Mouse (Mus musculus): Measurements from ENCODE around the gene Rtn4r. TPM values are rescaled to one million over a fixed set of nuclear protein-coding genes. Genes with fewer than 3 reads are reported as not detected.

Rtn4r gene
- total and polyA plus RNA-seq, 2 experiments from 2014 or later: 1.5 to 1.9 TPM

DNA sequence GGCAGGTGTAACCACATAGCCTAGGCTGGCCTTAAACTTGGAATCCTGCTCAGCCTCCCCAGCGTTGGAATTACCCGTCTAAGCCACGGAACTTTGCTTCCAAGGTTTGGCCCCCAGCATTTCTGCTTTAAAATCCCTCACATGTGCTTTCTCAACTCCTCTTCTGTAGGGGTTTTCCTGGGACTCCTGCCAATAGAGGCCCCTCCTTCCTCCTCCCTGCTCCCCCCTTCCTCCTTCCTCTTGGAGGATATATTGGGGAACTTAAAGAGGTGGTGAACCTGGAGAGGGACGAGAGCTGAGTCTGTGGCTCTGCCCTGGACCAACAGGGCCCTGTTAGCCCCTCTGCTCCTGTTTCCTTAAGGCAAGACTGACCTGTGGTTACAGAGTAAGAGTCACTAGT, 2.8 kb downstream of the Rtn4r start:
- Histone ChIP-seq H3K4me2 (ENCODE audit: low read depth, low read length) (no peak overlapping the region), H3K36me3 (replicated peaks; ENCODE audit: control insufficient read depth, insufficient read depth, low read length) (no peaks in the 10 kb centered on the region), H3K27me3 (ENCODE audit: control insufficient read depth, insufficient read depth, low read length) (peaks cover 39% of the 10 kb centered on the region), H3K9me3 (replicated peaks; ENCODE audit: control insufficient read depth, low read length) (no peaks in the 10 kb centered on the region), H3K27ac (ENCODE audit: low read depth) (no peak overlapping the region), H3K4me3 (ENCODE audit: low read depth, low read length) (no peak overlapping the region), H3K9ac (replicated peaks; ENCODE audit: low read depth, low read length) (no peak overlapping the region), H3K4me1 (ENCODE audit: control insufficient read depth, insufficient read depth) (0 out of 2 replicates have a peak, but pooled peaks cover 6% of the 10 kb centered on the region)
- WGBS: 53% methylated on average over 4 of the region's 4 CpGs
- no peak for ATAC-seq (ENCODE audit: insufficient read depth, low read depth)
- no peak for DNase-seq (ENCODE audit: low spot score)
- TF ChIP-seq CTCF (IDR thresholded peaks at IDR 0.05; ENCODE audit: low read depth) (no peak), EP300 (IDR thresholded peaks at IDR 0.05; ENCODE audit: low read depth) (no peak)

DNA sequence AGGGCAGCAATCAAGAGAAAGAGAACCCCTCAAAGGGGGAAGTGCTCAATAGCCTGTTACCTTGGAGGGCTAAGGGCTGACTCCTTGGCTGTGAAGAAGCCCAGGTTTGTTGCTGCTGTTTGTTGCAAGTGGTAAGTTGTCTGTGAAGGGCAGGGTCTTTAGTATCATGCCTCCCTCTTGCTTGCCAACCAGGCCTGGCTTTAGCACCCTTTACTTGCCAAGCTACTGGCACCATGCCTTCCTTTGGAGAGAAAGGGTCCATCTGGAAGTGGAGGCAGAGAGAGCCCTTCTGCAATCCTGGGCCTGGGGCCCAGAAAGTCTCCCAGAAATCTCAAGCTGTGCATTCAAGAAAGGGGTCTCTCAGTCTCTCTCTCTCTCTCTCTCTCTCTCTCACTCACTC, 3.3 kb downstream of the Rtn4r start:
- H3K9ac ChIP-seq (replicated peaks; ENCODE audit: low read depth, low read length): no peak overlapping the region
- H3K27me3 ChIP-seq (ENCODE audit: control insufficient read depth, insufficient read depth, low read length): peaks cover 39% of the 10 kb centered on the region
- no peaks in the 10 kb centered on the region for H3K9me3 ChIP-seq (replicated peaks; ENCODE audit: control insufficient read depth, low read length)
- H3K36me3 ChIP-seq (replicated peaks; ENCODE audit: control insufficient read depth, insufficient read depth, low read length): no peaks in the 10 kb centered on the region
- ATAC-seq (ENCODE audit: insufficient read depth, low read depth) (no peak), DNase-seq (ENCODE audit: low spot score) (no peak)
- no peak overlapping the region for H3K27ac ChIP-seq (ENCODE audit: low read depth)
- no peak overlapping the region for H3K4me3 ChIP-seq (ENCODE audit: low read depth, low read length)
- 0 out of 2 replicates have a peak, but pooled peaks cover 8% of the 10 kb centered on the region for H3K4me1 ChIP-seq (ENCODE audit: control insufficient read depth, insufficient read depth)
- no peak for TF ChIP-seq CTCF (IDR thresholded peaks at IDR 0.05; ENCODE audit: low read depth)
- no peak for TF ChIP-seq EP300 (IDR thresholded peaks at IDR 0.05; ENCODE audit: low read depth)
- no peak overlapping the region for H3K4me2 ChIP-seq (ENCODE audit: low read depth, low read length)

DNA sequence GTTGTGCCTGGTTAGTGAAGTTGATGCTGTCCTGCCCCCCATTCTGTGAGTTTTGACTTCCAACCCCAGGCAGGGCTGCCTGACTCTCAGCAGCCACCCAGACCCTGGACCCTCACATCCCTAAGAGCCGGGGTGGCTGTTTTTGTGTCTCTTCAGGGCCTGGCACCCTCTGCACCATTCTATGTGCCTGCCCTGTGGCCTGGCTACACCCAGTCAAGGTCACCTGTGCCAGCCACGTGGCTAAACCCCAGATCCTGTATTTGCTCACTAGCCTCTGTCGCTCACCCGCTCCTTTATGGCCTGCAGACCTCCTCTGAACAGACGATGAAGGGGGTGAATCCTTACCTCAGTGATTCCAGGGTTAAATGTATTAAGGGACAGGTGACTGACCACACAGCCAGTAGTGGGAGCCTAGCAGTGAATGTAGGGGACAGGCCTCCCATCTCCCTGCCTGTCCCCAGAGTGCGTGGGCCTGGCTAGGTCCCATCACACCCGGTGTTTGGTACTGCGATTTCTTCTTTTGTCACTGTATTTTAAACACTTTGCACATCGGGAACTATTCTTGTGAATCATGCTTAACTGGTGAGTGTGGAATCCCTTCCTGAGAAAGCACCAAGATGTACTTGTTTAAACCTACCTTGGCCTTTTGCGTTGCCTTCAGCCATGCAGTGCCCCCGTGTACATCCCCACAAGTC, 4.0 kb downstream of the Rtn4r start:
- Histone ChIP-seq H3K27me3 (ENCODE audit: control insufficient read depth, insufficient read depth, low read length) (peaks cover 33% of the 10 kb centered on the region), H3K9me3 (replicated peaks; ENCODE audit: control insufficient read depth, low read length) (no peaks in the 10 kb centered on the region), H3K27ac (ENCODE audit: low read depth) (no peak overlapping the region), H3K4me3 (ENCODE audit: low read depth, low read length) (no peak overlapping the region), H3K4me1 (ENCODE audit: control insufficient read depth, insufficient read depth) (0 out of 2 replicates have a peak, but pooled peaks cover 8% of the 10 kb centered on the region), H3K4me2 (ENCODE audit: low read depth, low read length) (no peak overlapping the region), H3K36me3 (replicated peaks; ENCODE audit: control insufficient read depth, insufficient read depth, low read length) (no peaks in the 10 kb centered on the region), H3K9ac (replicated peaks; ENCODE audit: low read depth, low read length) (no peak overlapping the region)
- no peak for TF ChIP-seq CTCF (IDR thresholded peaks at IDR 0.05; ENCODE audit: low read depth)
- no peak for TF ChIP-seq EP300 (IDR thresholded peaks at IDR 0.05; ENCODE audit: low read depth)
- no peak for ATAC-seq (ENCODE audit: insufficient read depth, low read depth)
- 79% methylated on average over 11 of the region's 11 CpGs for WGBS
- DNase-seq (ENCODE audit: low spot score): no peak

DNA sequence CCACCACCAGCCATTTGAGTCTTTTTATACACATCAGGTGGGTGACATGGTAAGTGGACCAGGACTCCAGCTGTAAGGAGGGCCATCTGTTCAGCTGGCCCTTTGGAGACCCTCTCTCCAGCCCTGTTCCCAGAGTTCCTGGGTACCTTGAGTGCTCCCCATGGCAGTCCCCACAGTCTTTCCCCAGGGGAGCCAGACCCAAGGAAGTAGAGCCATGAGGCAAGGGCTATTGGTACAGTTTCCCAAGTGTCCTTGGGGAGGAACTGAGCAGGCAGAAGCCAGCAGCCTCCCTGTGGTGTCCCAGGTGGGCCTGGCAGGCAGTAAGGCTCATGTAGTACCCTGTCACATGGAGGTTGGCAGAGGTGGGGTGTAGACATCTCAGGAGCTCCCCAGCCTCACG, 4.6 kb downstream of the Rtn4r start:
- TF ChIP-seq CTCF (IDR thresholded peaks at IDR 0.05; ENCODE audit: low read depth) (no peak), EP300 (IDR thresholded peaks at IDR 0.05; ENCODE audit: low read depth) (no peak)
- 0 out of 2 replicates have a peak, but pooled peaks cover 8% of the 10 kb centered on the region for H3K4me1 ChIP-seq (ENCODE audit: control insufficient read depth, insufficient read depth)
- H3K4me2 ChIP-seq (ENCODE audit: low read depth, low read length): no peak overlapping the region
- no peak overlapping the region for H3K9ac ChIP-seq (replicated peaks; ENCODE audit: low read depth, low read length)
- H3K36me3 ChIP-seq (replicated peaks; ENCODE audit: control insufficient read depth, insufficient read depth, low read length): no peaks in the 10 kb centered on the region
- WGBS: 80% methylated on average over 1 of the region's 1 CpGs
- no peaks in the 10 kb centered on the region for H3K9me3 ChIP-seq (replicated peaks; ENCODE audit: control insufficient read depth, low read length)
- peaks cover 27% of the 10 kb centered on the region for H3K27me3 ChIP-seq (ENCODE audit: control insufficient read depth, insufficient read depth, low read length)
- no peak for ATAC-seq (ENCODE audit: insufficient read depth, low read depth)
- DNase-seq (ENCODE audit: low spot score): no peak
- no peak overlapping the region for H3K4me3 ChIP-seq (ENCODE audit: low read depth, low read length)
- H3K27ac ChIP-seq (ENCODE audit: low read depth): no peak overlapping the region

DNA sequence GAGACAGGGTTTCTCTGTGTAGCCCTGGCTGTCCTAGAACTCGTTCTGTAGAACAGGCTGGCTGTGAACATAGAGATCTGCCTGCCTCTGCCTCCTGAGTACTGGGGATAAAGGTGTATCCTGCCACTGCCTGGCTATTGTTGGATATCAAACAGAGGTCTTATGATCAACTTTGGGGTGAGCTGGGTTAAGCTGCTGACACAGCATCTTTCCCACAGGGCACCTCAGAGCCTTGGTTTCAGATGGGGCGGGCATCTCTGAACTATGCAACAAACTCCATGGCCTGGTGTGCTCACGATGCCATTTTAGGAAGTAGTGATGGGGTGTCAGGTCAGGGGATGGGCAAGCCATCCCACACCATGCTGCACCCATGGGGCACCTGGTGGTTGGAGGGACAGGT, 5.1 kb downstream of the Rtn4r start:
- H3K36me3 ChIP-seq (replicated peaks; ENCODE audit: control insufficient read depth, insufficient read depth, low read length): no peaks in the 10 kb centered on the region
- WGBS: 88% methylated on average over 3 of the region's 3 CpGs
- H3K9me3 ChIP-seq (replicated peaks; ENCODE audit: control insufficient read depth, low read length): no peaks in the 10 kb centered on the region
- 0 out of 2 replicates have a peak, but pooled peaks cover 8% of the 10 kb centered on the region for H3K4me1 ChIP-seq (ENCODE audit: control insufficient read depth, insufficient read depth)
- DNase-seq (ENCODE audit: low spot score) (no peak), ATAC-seq (ENCODE audit: insufficient read depth, low read depth) (no peak)
- peaks cover 21% of the 10 kb centered on the region for H3K27me3 ChIP-seq (ENCODE audit: control insufficient read depth, insufficient read depth, low read length)
- TF ChIP-seq CTCF (IDR thresholded peaks at IDR 0.05; ENCODE audit: low read depth): no peak
- no peak overlapping the region for H3K4me3 ChIP-seq (ENCODE audit: low read depth, low read length)
- no peak overlapping the region for H3K9ac ChIP-seq (replicated peaks; ENCODE audit: low read depth, low read length)
- no peak overlapping the region for H3K4me2 ChIP-seq (ENCODE audit: low read depth, low read length)
- no peak overlapping the region for H3K27ac ChIP-seq (ENCODE audit: low read depth)
